Mouse (Mus musculus): ENCODE results near the gene Hmga1b. TPM values are rescaled to one million over a fixed set of nuclear protein-coding genes. Genes with fewer than 3 reads are reported as not detected.

Hmga1b gene
- polyA plus RNA-seq, 1 experiment from 2014 or later: 5.3 TPM

- no peak overlapping the region for H3K4me3 ChIP-seq (ENCODE audit: low read depth, low read length)
- no peaks in the 10 kb centered on the region for H3K27me3 ChIP-seq (ENCODE audit: insufficient read depth, low read length)
- no peak overlapping the region for H3K9ac ChIP-seq
- no peak overlapping the region for H3K4me2 ChIP-seq
- no peak overlapping the region for H3K27ac ChIP-seq (ENCODE audit: low read depth)
- DNase-seq: no peak
- TF ChIP-seq CTCF (IDR thresholded peaks at IDR 0.05; ENCODE audit: low read depth): no peak
- H3K4me1 ChIP-seq (ENCODE audit: insufficient read depth): peaks cover under 1% of the 10 kb centered on the region; the same call in 1 of the 2 replicates
- H3K9me3 ChIP-seq (ENCODE audit: low read depth, low read length): no peaks in the 10 kb centered on the region
- ATAC-seq (ENCODE audit: insufficient read depth): no peak
- 56% methylated on average over 4 of the region's 4 CpGs for WGBS
- peaks cover 48% of the 10 kb centered on the region for H3K36me3 ChIP-seq (ENCODE audit: insufficient read depth)
Observed at GRCm38 (mm10) chr11:120804769-120805168, 42.2 kb downstream of the Hmga1b start.

GRCm38 (mm10) chr11:120805375-120806298, 43.0 kb downstream of the Hmga1b start:
- Histone ChIP-seq H3K4me2 (no peak overlapping the region), H3K9ac (no peak overlapping the region), H3K27ac (ENCODE audit: low read depth) (no peak overlapping the region), H3K9me3 (ENCODE audit: low read depth, low read length) (no peaks in the 10 kb centered on the region), H3K4me1 (ENCODE audit: insufficient read depth) (no peaks in the 10 kb centered on the region), H3K27me3 (ENCODE audit: insufficient read depth, low read length) (no peaks in the 10 kb centered on the region), H3K36me3 (ENCODE audit: insufficient read depth) (peaks cover 56% of the 10 kb centered on the region), H3K4me3 (ENCODE audit: low read depth, low read length) (no peak overlapping the region)
- ATAC-seq (ENCODE audit: insufficient read depth) (no peak), DNase-seq (no peak)
- 88% methylated on average over 7 of the region's 7 CpGs for WGBS
- no peak for TF ChIP-seq CTCF (IDR thresholded peaks at IDR 0.05; ENCODE audit: low read depth)

GRCm38 (mm10) chr11:120808010-120808409, 45.4 kb downstream of the Hmga1b start:
- Histone ChIP-seq H3K4me3 (ENCODE audit: low read depth, low read length) (no peak overlapping the region), H3K36me3 (ENCODE audit: insufficient read depth) (peaks cover 80% of the 10 kb centered on the region), H3K9ac (no peak overlapping the region), H3K9me3 (ENCODE audit: low read depth, low read length) (no peaks in the 10 kb centered on the region), H3K27me3 (ENCODE audit: insufficient read depth, low read length) (no peaks in the 10 kb centered on the region), H3K4me1 (ENCODE audit: insufficient read depth) (no peaks in the 10 kb centered on the region), H3K4me2 (no peak overlapping the region), H3K27ac (ENCODE audit: low read depth) (no peak overlapping the region)
- ATAC-seq (ENCODE audit: insufficient read depth) (no peak), DNase-seq (no peak)
- TF ChIP-seq CTCF (IDR thresholded peaks at IDR 0.05; ENCODE audit: low read depth): no peak
- 82% methylated on average over 12 of the region's 12 CpGs for WGBS

GRCm38 (mm10) chr11:120812068-120812467, 49.5 kb downstream of the Hmga1b start:
- ATAC-seq (ENCODE audit: insufficient read depth): no peak
- TF ChIP-seq CTCF (IDR thresholded peaks at IDR 0.05; ENCODE audit: low read depth): no peak
- WGBS: 93% methylated on average over 16 of the region's 16 CpGs

More at GRCm38 (mm10) chr11:120812068-120812467, 49.5 kb downstream of the Hmga1b start:
- H3K36me3 ChIP-seq (ENCODE audit: insufficient read depth): peaks cover 100% of the 10 kb centered on the region
- no peak overlapping the region for H3K27ac ChIP-seq (ENCODE audit: low read depth)
- no peak overlapping the region for H3K4me3 ChIP-seq (ENCODE audit: low read depth, low read length)
- H3K9ac ChIP-seq: no peak overlapping the region
- DNase-seq: no peak
- no peak overlapping the region for H3K4me2 ChIP-seq
- H3K9me3 ChIP-seq (ENCODE audit: low read depth, low read length): no peaks in the 10 kb centered on the region
- no peaks in the 10 kb centered on the region for H3K4me1 ChIP-seq (ENCODE audit: insufficient read depth)
- no peaks in the 10 kb centered on the region for H3K27me3 ChIP-seq (ENCODE audit: insufficient read depth, low read length)

Other genes with a start within 250 kb of the Hmga1b start
- gene Gcgr, start 232.1 kb upstream of the Hmga1b start, polyA plus RNA-seq (2014; fragmentation: Nextera tagmentation; extraction: Ambion mirVana): 0.59 and 1.4 TPM in 2 replicates
- gene Mcrip1, start 213.1 kb upstream of the Hmga1b start, polyA plus RNA-seq (2014; fragmentation: Nextera tagmentation; extraction: Ambion mirVana): 226 and 229 TPM in 2 replicates
- not detected in 2 replicates for gene Ppp1r27, start 211.7 kb upstream of the Hmga1b start, polyA plus RNA-seq (2014; fragmentation: Nextera tagmentation; extraction: Ambion mirVana)
- gene P4hb, start 189.5 kb upstream of the Hmga1b start, polyA plus RNA-seq (2014; fragmentation: Nextera tagmentation; extraction: Ambion mirVana): 872 and 897 TPM in 2 replicates
- gene Arhgdia, start 181.2 kb upstream of the Hmga1b start, polyA plus RNA-seq (2014; fragmentation: Nextera tagmentation; extraction: Ambion mirVana): 717 and 734 TPM in 2 replicates
- 617 and 627 TPM in 2 replicates for gene Alyref, start 164.4 kb upstream of the Hmga1b start, polyA plus RNA-seq (2014; fragmentation: Nextera tagmentation; extraction: Ambion mirVana)
- 229 and 237 TPM in 2 replicates for gene Anapc11, start 164.4 kb upstream of the Hmga1b start, polyA plus RNA-seq (2014; fragmentation: Nextera tagmentation; extraction: Ambion mirVana)
- 0.89 and 1.3 TPM in 2 replicates for gene Npb, start 154.3 kb upstream of the Hmga1b start, polyA plus RNA-seq (2014; fragmentation: Nextera tagmentation; extraction: Ambion mirVana)
- 95.3 and 99.5 TPM in 2 replicates for gene Pcyt2, start 144.9 kb upstream of the Hmga1b start, polyA plus RNA-seq (2014; fragmentation: Nextera tagmentation; extraction: Ambion mirVana)
- 26.1 and 33.1 TPM in 2 replicates for gene Sirt7, start 137.6 kb upstream of the Hmga1b start, polyA plus RNA-seq (2014; fragmentation: Nextera tagmentation; extraction: Ambion mirVana)
- gene Mafg, start 129.2 kb upstream of the Hmga1b start, polyA plus RNA-seq (2014; fragmentation: Nextera tagmentation; extraction: Ambion mirVana): 25.3 and 28.6 TPM in 2 replicates
- gene Pycr1, start 119.0 kb upstream of the Hmga1b start, polyA plus RNA-seq (2014; fragmentation: Nextera tagmentation; extraction: Ambion mirVana): 29.0 and 29.8 TPM in 2 replicates
- gene Myadml2, start 114.6 kb upstream of the Hmga1b start, polyA plus RNA-seq (2014; fragmentation: Nextera tagmentation; extraction: Ambion mirVana): 1.1 TPM in 1 of 2 replicates, not detected in the other
- 3.9 and 5.3 TPM in 2 replicates for gene Notum, start 101.6 kb upstream of the Hmga1b start, polyA plus RNA-seq (2014; fragmentation: Nextera tagmentation; extraction: Ambion mirVana)
- 124 and 130 TPM in 2 replicates for gene Aspscr1, start 89.8 kb upstream of the Hmga1b start, polyA plus RNA-seq (2014; fragmentation: Nextera tagmentation; extraction: Ambion mirVana)
- gene Cenpx, start 49.1 kb upstream of the Hmga1b start, polyA plus RNA-seq (2014; fragmentation: Nextera tagmentation; extraction: Ambion mirVana): 168 and 173 TPM in 2 replicates
- 44.1 and 46.1 TPM in 2 replicates for gene Lrrc45, start 48.9 kb upstream of the Hmga1b start, polyA plus RNA-seq (2014; fragmentation: Nextera tagmentation; extraction: Ambion mirVana)
- 10.3 and 10.7 TPM in 2 replicates for gene Rac3, start 41.3 kb upstream of the Hmga1b start, polyA plus RNA-seq (2014; fragmentation: Nextera tagmentation; extraction: Ambion mirVana)
- gene Dcxr, start 35.5 kb upstream of the Hmga1b start, polyA plus RNA-seq (2014; fragmentation: Nextera tagmentation; extraction: Ambion mirVana): 27.2 and 29.7 TPM in 2 replicates
- gene Cbr2, start 30.7 kb upstream of the Hmga1b start, polyA plus RNA-seq (2014; fragmentation: Nextera tagmentation; extraction: Ambion mirVana): 14.7 and 19.6 TPM in 2 replicates
- gene Rfng, start 21.4 kb downstream of the Hmga1b start, polyA plus RNA-seq (2014; fragmentation: Nextera tagmentation; extraction: Ambion mirVana): 33.0 and 34.0 TPM in 2 replicates
- gene Gps1, start 21.5 kb downstream of the Hmga1b start, polyA plus RNA-seq (2014; fragmentation: Nextera tagmentation; extraction: Ambion mirVana): 240 and 257 TPM in 2 replicates
- 77.2 and 87.4 TPM in 2 replicates for gene Dus1l, start 33.6 kb downstream of the Hmga1b start, polyA plus RNA-seq (2014; fragmentation: Nextera tagmentation; extraction: Ambion mirVana)
- 83.3 and 95.5 TPM in 2 replicates for gene Fasn, start 61.8 kb downstream of the Hmga1b start, polyA plus RNA-seq (2014; fragmentation: Nextera tagmentation; extraction: Ambion mirVana)
- gene Ccdc57, start 170.1 kb downstream of the Hmga1b start, polyA plus RNA-seq (2014; fragmentation: Nextera tagmentation; extraction: Ambion mirVana): 6.3 and 7.2 TPM in 2 replicates
- gene Slc16a3, start 185.7 kb downstream of the Hmga1b start, polyA plus RNA-seq (2014; fragmentation: Nextera tagmentation; extraction: Ambion mirVana): 37.7 and 39.3 TPM in 2 replicates
- gene Csnk1d, start 228.5 kb downstream of the Hmga1b start, polyA plus RNA-seq (2014; fragmentation: Nextera tagmentation; extraction: Ambion mirVana): 82.5 and 89.8 TPM in 2 replicates

Data from lung, embryonic 14.5 days (tissue).